Mouse (Mus musculus) forebrain, postnatal 0 days (tissue): ENCODE measurements around the gene Gm20547. TPM values are rescaled to one million over a fixed set of nuclear protein-coding genes. Genes with fewer than 3 reads are reported as not detected.

Source experiments
- ATAC-seq: fragments of 200-750 bp; cut with Nextera tagmentation; 2 replicates; pipeline ENCODE4 v1.8.0; 2017; ENCODE audit warnings: mild to moderate bottlenecking, moderate library complexity
- DNase-seq: peaks from one replicate; pipeline ENCODE4 v3.0.0-alpha.2; 2015
- H3K27ac ChIP-seq: fragments of 300-500 bp; sonication (generic); 2 replicates; pipeline ENCODE4 v1.5.1; 2014; ENCODE audit warnings: low read depth, mild to moderate bottlenecking, antibody characterized with exemption, low read length, moderate library complexity, mixed read lengths
- H3K27me3 ChIP-seq: fragments of 300-500 bp; sonication (generic); 2 replicates; pipeline ENCODE4 v1.6.1; 2014; ENCODE audit warnings: mild to moderate bottlenecking, low read length, mixed read lengths; ENCODE audit not compliant: insufficient read depth
- H3K36me3 ChIP-seq: fragments of 300-500 bp; sonication (generic); 2 replicates; pipeline ENCODE4 v1.6.1; 2014; ENCODE audit warnings: mild to moderate bottlenecking, moderate library complexity; ENCODE audit not compliant: insufficient read depth
- H3K4me1 ChIP-seq: fragments of 300-500 bp; sonication (generic); 2 replicates; pipeline ENCODE4 v1.6.1; 2014; ENCODE audit warnings: antibody characterized with exemption; ENCODE audit not compliant: insufficient read depth
- H3K4me2 ChIP-seq: fragments of 300-500 bp; sonication (generic); 2 replicates; pipeline ENCODE4 v1.6.1; 2014; ENCODE audit warnings: low read depth, mild to moderate bottlenecking, moderate library complexity
- H3K4me3 ChIP-seq: fragments of 300-500 bp; sonication (generic); 2 replicates; pipeline ENCODE4 v1.5.1; 2014; ENCODE audit warnings: low read depth, low read length, mixed read lengths
- H3K9ac ChIP-seq: fragments of 300-500 bp; sonication (generic); 2 replicates; pipeline ENCODE4 v1.6.1; 2014; ENCODE audit warnings: mild to moderate bottlenecking
- H3K9me3 ChIP-seq: fragments of 300-500 bp; sonication (generic); 2 replicates; pipeline ENCODE4 v1.6.1; 2016; ENCODE audit warnings: low read length
- CTCF ChIP-seq: sonication (generic); IDR thresholded peaks from 2 replicates; pipeline ENCODE4 v1.5.1; 2016; ENCODE audit warnings: antibody characterized with exemption, control low read depth, low read depth
- WGBS: fragments of 180-500 bp; shearing (Covaris S2); extraction: QIAGEN DNeasy Blood & Tissue Kit; methylation state at CpG from one replicate; pipeline ENCODE4 v1.1.7; 2014; 5-methylcytosine and 5-hydroxymethylcytosine counted together
- polyA plus RNA-seq: library from polyadenylated mRNA; unstranded; fragments of >200 nt; fragmentation: Nextera tagmentation; extraction: Ambion mirVana; gene quantifications from 2 replicates; pipeline ENCODE4 v1.2.1, GENCODE M21; 2015
- total RNA-seq: library from RNA; depleted of rRNA; stranded (reverse); fragments of >200 nt; gene quantifications from 2 replicates; pipeline ENCODE4 v1.2.3, GENCODE M21; 2014; rRNA removed

The Gm20547 gene
- total RNA-seq (not detected in 2 replicates), polyA plus RNA-seq (not detected in 2 replicates)

DNA sequence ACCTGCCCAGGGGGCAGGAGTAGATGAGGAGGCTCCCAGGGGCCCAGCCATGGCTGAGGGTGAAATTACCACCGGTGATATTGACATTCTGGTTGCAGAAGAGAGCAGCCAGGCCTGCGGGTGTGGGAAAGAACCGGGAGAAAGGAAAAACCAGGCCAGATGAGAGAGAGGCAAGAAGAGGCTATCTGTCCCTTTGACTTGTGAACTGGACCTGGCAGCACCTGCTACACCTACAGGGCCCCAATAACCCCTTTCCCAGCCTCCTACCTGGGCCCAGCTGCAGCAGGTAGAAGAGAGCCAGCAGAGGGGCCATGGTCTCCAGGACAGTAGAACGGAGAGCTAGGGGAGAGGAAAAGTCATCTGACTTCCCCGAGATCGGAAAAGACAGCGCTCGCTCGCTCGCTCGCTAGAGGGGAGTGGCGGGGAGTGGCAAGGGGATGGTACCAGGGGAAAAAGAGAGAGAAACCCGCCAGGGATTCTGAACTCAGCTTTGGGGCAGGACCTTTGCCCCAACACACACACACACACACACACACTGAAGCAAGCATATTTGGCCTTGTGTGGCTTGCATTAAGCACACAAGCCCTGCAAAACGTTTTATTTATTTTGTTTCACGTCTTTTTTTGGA, at the start of gene Gm20547:
Gene Gm20547, minus strand, starts transcription at position 360 of the 628 bp plus-strand sequence.
- no peak for TF ChIP-seq CTCF

DNA sequence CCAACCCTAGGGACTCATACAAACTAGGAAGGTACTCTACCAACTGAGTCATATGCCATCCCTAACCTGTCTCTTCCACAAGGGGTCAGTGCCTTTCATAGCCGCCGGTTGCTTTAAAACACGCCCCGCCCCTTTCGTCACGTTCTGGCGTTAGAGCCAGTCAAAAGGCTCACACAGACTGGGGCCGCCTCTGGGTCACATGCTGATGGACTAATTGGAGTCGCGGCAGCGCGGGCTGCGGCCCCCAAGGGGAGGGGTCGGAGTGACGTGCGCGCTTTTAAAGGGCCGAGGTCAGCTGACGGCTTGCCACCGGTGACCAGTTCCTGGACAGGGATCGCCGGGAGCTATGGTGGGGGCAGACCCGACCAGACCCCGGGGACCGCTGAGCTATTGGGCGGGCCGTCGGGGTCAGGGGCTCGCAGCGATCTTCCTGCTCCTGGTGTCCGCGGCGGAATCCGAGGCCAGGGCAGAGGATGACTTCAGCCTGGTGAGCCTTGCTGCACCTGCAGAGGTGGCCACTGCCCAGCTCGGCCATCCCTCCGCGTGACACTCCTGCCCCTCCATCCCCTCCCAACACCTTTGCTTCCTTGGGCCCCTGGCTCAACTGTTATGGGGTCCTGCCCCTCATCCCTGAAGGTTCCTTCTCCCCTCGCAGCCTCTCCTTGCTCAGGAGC, 49.4 kb upstream of the Gm20547 start, which contains the start of gene Neu1:
Gene Neu1, plus strand, starts transcription at position 193 of the 674 bp plus-strand sequence.
- H3K9me3 ChIP-seq, result no peaks in the 10 kb centered on the region
- peak within 1 kb of the TSS; percentile 67 for H3K27ac ChIP-seq
- H3K27me3 ChIP-seq, result no peaks in the 10 kb centered on the region
- peaks cover 20% of the 10 kb centered on the region for H3K36me3 ChIP-seq
- H3K4me3 ChIP-seq, result peak within 1 kb of the TSS; percentile 87
- peaks cover 7% of the 10 kb centered on the region for H3K4me1 ChIP-seq
- peak within 1 kb of the TSS; percentile 88 for H3K9ac ChIP-seq
- DNase-seq, result peak; percentile 98
- ATAC-seq, result peak; percentile 99
- peak; percentile 83 for TF ChIP-seq CTCF
- peak within 1 kb of the TSS; percentile 99 for H3K4me2 ChIP-seq
- 1% methylated on average over 38 of the region's 38 CpGs for WGBS

More for the DNA sequence above, at the start of gene Gm20547:
- no peak within 1 kb of the TSS for H3K4me2 ChIP-seq
- no peaks in the 10 kb centered on the region for H3K36me3 ChIP-seq
- H3K4me1 ChIP-seq, result no peaks in the 10 kb centered on the region
- DNase-seq (no peak), ATAC-seq (no peak)
- 0 out of 2 replicates have a peak, but pooled peaks cover 4% of the 10 kb centered on the region for H3K27me3 ChIP-seq
- WGBS, result 10% methylated on average over 15 of the region's 15 CpGs
- H3K4me3 ChIP-seq, result no peak within 1 kb of the TSS
- no peak within 1 kb of the TSS for H3K27ac ChIP-seq
- H3K9me3 ChIP-seq, result no peaks in the 10 kb centered on the region
- no peak within 1 kb of the TSS for H3K9ac ChIP-seq

DNA sequence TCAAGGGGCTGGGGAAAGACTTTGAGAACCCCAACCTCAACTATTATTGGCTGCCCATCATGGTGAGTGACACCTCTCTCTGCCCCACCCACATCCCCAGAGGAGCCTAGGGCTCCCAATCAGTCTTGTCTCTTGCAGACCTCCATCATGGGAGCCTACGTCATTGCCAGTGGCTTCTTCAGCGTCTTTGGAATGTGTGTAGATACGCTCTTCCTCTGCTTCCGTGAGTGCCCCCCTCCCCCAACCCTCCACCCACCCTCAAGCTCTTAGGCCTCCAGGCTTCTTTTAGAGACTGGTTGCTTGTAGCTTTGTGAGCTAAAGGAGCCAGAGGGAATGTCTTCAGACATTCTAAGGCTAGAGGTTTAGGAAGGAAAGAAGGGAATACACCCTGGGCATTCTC, 47.0 kb upstream of the Gm20547 start:
- H3K9ac ChIP-seq, result no peak overlapping the region
- DNase-seq, result no peak
- no peak for ATAC-seq
- 77% methylated on average over 4 of the region's 4 CpGs for WGBS
- peaks cover 3% of the 10 kb centered on the region; the same call in 1 of the 2 replicates for H3K36me3 ChIP-seq
- no peaks in the 10 kb centered on the region for H3K9me3 ChIP-seq
- no peak overlapping the region for H3K4me2 ChIP-seq
- TF ChIP-seq CTCF, result no peak
- no peaks in the 10 kb centered on the region for H3K27me3 ChIP-seq
- no peak overlapping the region for H3K4me3 ChIP-seq
- H3K27ac ChIP-seq, result no peak overlapping the region
- peaks cover 7% of the 10 kb centered on the region for H3K4me1 ChIP-seq

DNA sequence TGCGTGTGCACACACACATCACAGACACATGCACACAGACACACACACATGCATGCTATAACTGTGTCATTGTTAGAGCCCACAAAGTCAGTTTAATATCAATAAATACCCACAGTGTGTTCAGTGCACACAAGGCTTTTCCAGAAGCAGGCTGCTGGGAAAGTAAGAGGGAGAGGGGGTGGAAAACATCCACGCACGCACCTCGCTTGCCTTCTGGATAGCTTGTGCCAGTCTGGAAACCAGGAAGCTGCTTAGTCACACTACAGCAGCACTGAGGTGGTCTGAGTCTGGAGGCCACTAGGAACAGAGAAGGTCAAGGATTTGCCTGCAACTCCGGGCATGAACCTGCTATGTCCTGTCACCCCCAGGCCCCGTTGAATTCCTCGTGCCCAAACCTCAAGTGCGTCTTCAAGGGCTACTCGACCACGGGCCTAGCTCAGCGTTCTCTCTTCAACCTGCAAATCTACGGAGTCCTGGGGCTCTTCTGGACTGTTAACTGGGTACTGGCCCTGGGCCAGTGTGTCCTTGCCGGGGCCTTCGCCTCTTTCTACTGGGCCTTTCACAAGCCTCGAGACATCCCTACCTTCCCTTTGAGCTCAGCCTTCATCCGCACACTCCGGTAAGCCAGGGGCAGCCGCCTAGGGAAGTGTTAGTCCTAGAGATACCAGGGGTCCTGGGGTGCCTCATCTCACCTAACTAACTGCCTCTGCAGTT, 45.6 kb upstream of the Gm20547 start:
- H3K4me2 ChIP-seq, result no peak overlapping the region
- H3K9ac ChIP-seq, result no peak overlapping the region
- H3K27me3 ChIP-seq, result no peaks in the 10 kb centered on the region
- H3K36me3 ChIP-seq, result no peaks in the 10 kb centered on the region
- H3K9me3 ChIP-seq, result no peaks in the 10 kb centered on the region
- TF ChIP-seq CTCF, result no peak
- H3K4me3 ChIP-seq, result no peak overlapping the region
- WGBS, result 89% methylated on average over 18 of the region's 18 CpGs
- DNase-seq (no peak), ATAC-seq (no peak)
- peaks cover 7% of the 10 kb centered on the region for H3K4me1 ChIP-seq
- H3K27ac ChIP-seq, result no peak overlapping the region

DNA sequence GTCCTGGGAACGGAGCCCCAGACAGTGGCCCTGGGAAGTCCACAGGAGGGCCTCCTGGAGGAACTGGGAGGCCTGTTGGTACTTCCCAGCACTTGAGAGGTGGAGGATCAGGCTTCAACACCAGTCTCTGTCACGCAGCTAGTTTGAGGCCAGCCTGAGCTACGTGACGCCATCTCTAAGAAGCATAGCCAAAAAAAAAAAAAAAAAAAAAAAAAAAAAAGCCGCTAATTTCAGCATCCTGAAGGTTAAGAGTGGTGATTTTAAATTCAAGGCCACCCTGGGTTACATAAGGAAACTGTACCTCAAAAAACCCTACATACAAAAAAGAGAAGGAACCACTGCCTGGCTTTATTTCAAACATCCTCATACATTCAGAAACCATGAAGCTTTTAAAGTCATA, 42.4 kb upstream of the Gm20547 start:
- ATAC-seq, result no peak
- no peak for DNase-seq
- Histone ChIP-seq H3K4me3 (no peak overlapping the region), H3K27ac (no peak overlapping the region), H3K27me3 (no peaks in the 10 kb centered on the region), H3K4me2 (no peak overlapping the region), H3K36me3 (no peaks in the 10 kb centered on the region), H3K9me3 (no peaks in the 10 kb centered on the region), H3K4me1 (no peaks in the 10 kb centered on the region), H3K9ac (no peak overlapping the region)
- WGBS, result 70% methylated on average over 5 of the region's 5 CpGs
- no peak for TF ChIP-seq CTCF

DNA sequence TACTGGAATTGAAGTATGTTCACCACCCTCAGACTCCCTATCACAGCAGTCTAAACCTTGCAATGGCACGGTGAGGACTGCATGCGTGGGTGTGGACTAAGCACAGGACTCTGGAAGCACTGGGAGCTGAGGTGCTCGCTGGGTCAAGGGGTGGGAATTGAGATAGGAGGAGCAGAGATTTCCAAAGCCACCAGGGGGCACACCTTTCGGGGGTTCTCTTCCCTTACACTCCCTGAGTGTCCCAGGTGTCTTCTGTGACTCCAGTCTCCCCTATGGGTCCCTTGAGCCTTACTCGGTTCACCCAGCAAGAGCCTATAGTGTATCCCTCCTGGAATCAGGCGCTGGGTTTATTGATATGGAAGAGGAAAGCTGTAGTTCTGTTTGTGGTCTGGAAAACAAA, 41.1 kb upstream of the Gm20547 start:
- H3K27me3 ChIP-seq, result no peaks in the 10 kb centered on the region
- ATAC-seq, result no peak
- no peak overlapping the region for H3K9ac ChIP-seq
- H3K4me3 ChIP-seq, result no peak overlapping the region
- H3K9me3 ChIP-seq, result no peaks in the 10 kb centered on the region
- H3K27ac ChIP-seq, result no peak overlapping the region
- H3K36me3 ChIP-seq, result no peaks in the 10 kb centered on the region
- no peak for TF ChIP-seq CTCF
- H3K4me1 ChIP-seq, result no peaks in the 10 kb centered on the region
- H3K4me2 ChIP-seq, result no peak overlapping the region
- no peak for DNase-seq
- WGBS, result 53% methylated on average over 6 of the region's 6 CpGs

DNA sequence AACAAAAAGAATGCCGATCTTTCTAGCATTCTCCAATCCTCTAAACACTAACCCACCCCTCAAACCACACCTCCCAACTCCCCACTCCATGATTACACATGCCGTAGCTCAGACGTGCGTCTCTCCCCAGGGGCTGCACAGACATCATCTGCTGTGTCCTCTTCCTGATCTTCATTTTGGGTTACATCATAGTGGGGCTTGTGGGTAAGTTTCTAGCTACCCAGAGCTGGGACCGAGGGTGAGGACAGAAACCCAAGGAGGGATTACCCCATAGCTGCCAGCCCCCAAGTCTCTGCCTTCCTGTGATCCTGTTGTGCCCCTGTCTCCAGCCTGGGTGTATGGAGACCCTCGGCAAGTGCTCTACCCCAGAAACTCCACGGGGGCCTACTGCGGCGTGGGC, 35.3 kb upstream of the Gm20547 start:
- H3K27me3 ChIP-seq, result no peaks in the 10 kb centered on the region
- ATAC-seq (no peak), DNase-seq (no peak)
- TF ChIP-seq CTCF, result no peak
- H3K27ac ChIP-seq, result no peak overlapping the region
- no peak overlapping the region for H3K4me2 ChIP-seq
- no peaks in the 10 kb centered on the region for H3K9me3 ChIP-seq
- 77% methylated on average over 9 of the region's 9 CpGs for WGBS
- H3K9ac ChIP-seq, result no peak overlapping the region
- no peaks in the 10 kb centered on the region for H3K4me1 ChIP-seq
- peaks cover 16% of the 10 kb centered on the region for H3K36me3 ChIP-seq
- H3K4me3 ChIP-seq, result no peak overlapping the region
